Mouse (Mus musculus): ENCODE data around the gene Fbxl17.

GRCm38 (mm10) chr17:63077509-63077908 lies 422.3 kb downstream of the Fbxl17 start:
- TF ChIP-seq POLR2A (IDR thresholded peaks at IDR 0.05; ENCODE audit: insufficient read depth, low read depth, low read length) (no peak), CTCF (IDR thresholded peaks at IDR 0.05) (no peak), EP300 (IDR thresholded peaks at IDR 0.05; ENCODE audit: insufficient read depth, low read depth, low read length) (no peak)
